Mouse (Mus musculus): ENCODE results near the gene Rhpn2. TPM values are rescaled to one million over a fixed set of nuclear protein-coding genes. Genes with fewer than 3 reads are reported as not detected.

Gene Rhpn2
- polyA plus RNA-seq, 1 experiment from 2014 or later, result 4.6 TPM

- H3K4me3 ChIP-seq (replicated peaks), result no peak overlapping the region
- no peaks in the 10 kb centered on the region for H3K36me3 ChIP-seq
- no peaks in the 10 kb centered on the region for H3K27me3 ChIP-seq (replicated peaks)
- H3K9me3 ChIP-seq (replicated peaks), result no peaks in the 10 kb centered on the region
- H3K4me2 ChIP-seq, result no peak overlapping the region
- no peaks in the 10 kb centered on the region for H3K4me1 ChIP-seq
- 93% methylated on average over 8 of the region's 8 CpGs for WGBS
- H3K9ac ChIP-seq (replicated peaks), result no peak overlapping the region
- ATAC-seq (ENCODE audit: low FRiP score), result no peak
- no peak overlapping the region for H3K27ac ChIP-seq (replicated peaks)
Measured at GRCm38 (mm10) chr7:35349886-35350684, 16.1 kb downstream of the Rhpn2 start.

GRCm38 (mm10) chr7:35351155-35351554 lies 17.2 kb downstream of the Rhpn2 start:
- Histone ChIP-seq H3K27ac (replicated peaks) (no peak overlapping the region), H3K4me1 (no peaks in the 10 kb centered on the region), H3K9ac (replicated peaks) (no peak overlapping the region), H3K4me3 (replicated peaks) (no peak overlapping the region), H3K36me3 (no peaks in the 10 kb centered on the region), H3K27me3 (replicated peaks) (no peaks in the 10 kb centered on the region), H3K9me3 (replicated peaks) (no peaks in the 10 kb centered on the region), H3K4me2 (no peak overlapping the region)
- no peak for ATAC-seq (ENCODE audit: low FRiP score)
- 95% methylated on average over 3 of the region's 3 CpGs for WGBS

DNA sequence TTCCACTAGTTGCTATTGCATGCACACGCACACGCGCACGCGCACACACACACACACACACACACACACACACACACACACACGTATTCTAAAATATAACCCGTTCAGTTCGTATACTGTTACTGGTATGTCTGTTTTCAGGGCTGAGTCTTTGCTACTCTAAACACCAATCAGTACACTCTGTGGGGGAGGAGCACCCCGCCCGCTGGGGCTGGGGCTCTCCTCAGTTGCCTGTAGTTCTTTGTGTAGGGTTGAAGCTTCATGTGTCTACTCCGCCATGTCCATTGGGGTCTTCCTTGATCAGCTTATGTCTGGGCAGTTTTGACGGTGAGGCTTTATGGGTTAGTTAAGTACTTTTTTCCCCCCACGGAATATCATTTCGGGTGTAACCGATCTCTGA lies 19.3 kb downstream of the Rhpn2 start:
- Histone ChIP-seq H3K9ac (replicated peaks) (no peak overlapping the region), H3K4me3 (replicated peaks) (no peak overlapping the region), H3K9me3 (replicated peaks) (no peaks in the 10 kb centered on the region), H3K36me3 (no peaks in the 10 kb centered on the region), H3K4me2 (no peak overlapping the region), H3K27me3 (replicated peaks) (no peaks in the 10 kb centered on the region), H3K4me1 (no peaks in the 10 kb centered on the region), H3K27ac (replicated peaks) (no peak overlapping the region)
- WGBS, result 94% methylated on average over 15 of the region's 15 CpGs
- no peak for ATAC-seq (ENCODE audit: low FRiP score)

- Histone ChIP-seq H3K4me2 (no peak overlapping the region), H3K9ac (replicated peaks) (no peak overlapping the region), H3K36me3 (no peaks in the 10 kb centered on the region), H3K9me3 (replicated peaks) (no peaks in the 10 kb centered on the region), H3K27ac (replicated peaks) (no peak overlapping the region), H3K4me3 (replicated peaks) (no peak overlapping the region), H3K27me3 (replicated peaks) (no peaks in the 10 kb centered on the region), H3K4me1 (no peaks in the 10 kb centered on the region)
- WGBS, result 87% methylated on average over 5 of the region's 5 CpGs
- no peak for ATAC-seq (ENCODE audit: low FRiP score)
Measured at GRCm38 (mm10) chr7:35355303-35355872, 21.4 kb downstream of the Rhpn2 start.

DNA sequence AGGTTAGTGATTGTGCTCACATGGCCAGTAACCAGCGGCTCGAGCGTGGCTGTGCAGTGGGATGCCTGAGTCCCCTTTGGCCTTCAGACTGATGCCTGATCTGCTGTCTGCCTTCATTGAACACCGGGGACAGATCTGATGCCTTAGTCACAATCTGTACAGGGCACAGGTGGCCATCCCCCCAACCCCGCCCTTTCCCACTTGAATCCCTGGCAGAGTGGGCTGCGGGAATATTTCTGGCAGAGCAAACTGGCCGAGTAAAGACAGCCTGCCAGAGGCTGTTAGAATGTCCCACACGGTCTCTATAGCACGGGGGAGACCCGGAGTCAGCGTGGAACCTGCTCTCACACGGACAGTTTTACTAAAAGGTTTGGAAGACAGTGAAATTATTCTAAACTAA lies 23.7 kb downstream of the Rhpn2 start:
- no peaks in the 10 kb centered on the region for H3K27me3 ChIP-seq (replicated peaks)
- no peak overlapping the region for H3K9ac ChIP-seq (replicated peaks)
- ATAC-seq (ENCODE audit: low FRiP score), result no peak
- H3K4me2 ChIP-seq, result no peak overlapping the region
- H3K36me3 ChIP-seq, result no peaks in the 10 kb centered on the region
- H3K27ac ChIP-seq (replicated peaks), result no peak overlapping the region
- WGBS, result 86% methylated on average over 12 of the region's 12 CpGs
- no peaks in the 10 kb centered on the region for H3K9me3 ChIP-seq (replicated peaks)
- no peaks in the 10 kb centered on the region for H3K4me1 ChIP-seq
- no peak overlapping the region for H3K4me3 ChIP-seq (replicated peaks)

- 81% methylated on average over 5 of the region's 5 CpGs for WGBS
- no peak overlapping the region for H3K4me3 ChIP-seq (replicated peaks)
Measured at GRCm38 (mm10) chr7:35362253-35362652, 28.3 kb downstream of the Rhpn2 start.

GRCm38 (mm10) chr7:35362868-35363267 lies 28.9 kb downstream of the Rhpn2 start:
- Histone ChIP-seq H3K4me3 (replicated peaks) (no peak overlapping the region), H3K9me3 (replicated peaks) (no peaks in the 10 kb centered on the region), H3K4me1 (no peaks in the 10 kb centered on the region), H3K4me2 (no peak overlapping the region), H3K9ac (replicated peaks) (no peak overlapping the region), H3K27ac (replicated peaks) (no peak overlapping the region), H3K27me3 (replicated peaks) (no peaks in the 10 kb centered on the region), H3K36me3 (no peaks in the 10 kb centered on the region)
- 86% methylated on average over 5 of the region's 5 CpGs for WGBS
- ATAC-seq (ENCODE audit: low FRiP score), result no peak

More at GRCm38 (mm10) chr7:35362253-35362652, 28.3 kb downstream of the Rhpn2 start:
- Histone ChIP-seq H3K9me3 (replicated peaks) (no peaks in the 10 kb centered on the region), H3K27ac (replicated peaks) (no peak overlapping the region), H3K36me3 (no peaks in the 10 kb centered on the region), H3K27me3 (replicated peaks) (no peaks in the 10 kb centered on the region), H3K4me2 (no peak overlapping the region), H3K9ac (replicated peaks) (no peak overlapping the region), H3K4me1 (no peaks in the 10 kb centered on the region)
- ATAC-seq (ENCODE audit: low FRiP score), result no peak

- 77% methylated on average over 12 of the region's 12 CpGs for WGBS
Measured at GRCm38 (mm10) chr7:35365161-35365910, 31.4 kb downstream of the Rhpn2 start.

DNA sequence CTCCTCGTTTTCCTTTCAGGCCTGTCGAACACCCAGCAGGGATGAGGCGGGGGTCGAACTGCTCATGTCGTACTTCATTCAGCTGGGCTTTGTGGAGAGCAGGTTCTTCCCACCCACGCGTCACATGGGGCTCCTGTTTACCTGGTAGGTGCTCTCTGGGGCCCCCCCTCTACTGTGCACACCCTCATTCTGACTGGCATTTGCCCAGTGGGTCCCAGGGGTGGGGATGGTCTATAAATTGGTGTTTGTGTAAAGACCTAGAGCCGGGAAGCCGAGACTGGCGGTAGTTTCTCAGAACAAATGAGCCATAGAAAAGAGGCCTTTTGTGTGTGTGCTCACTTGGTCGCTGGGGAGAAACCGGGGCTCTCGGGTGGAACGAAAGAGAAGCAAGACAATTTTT lies 37.1 kb downstream of the Rhpn2 start:
- 9% methylated on average over 14 of the region's 14 CpGs for whole genome bisulfite sequencing
- 0 out of 2 replicates have a peak, but pooled peaks have one; percentile 11 for ATAC-seq (ENCODE audit: low FRiP score)
- no peaks in the 10 kb centered on the region for H3K36me3 ChIP-seq
- 0 out of 2 replicates have a peak overlapping the region, but pooled peaks have one; percentile 6 for H3K4me2 ChIP-seq
- H3K4me1 ChIP-seq, result peaks cover 6% of the 10 kb centered on the region
- no peak overlapping the region for H3K9ac ChIP-seq (replicated peaks)
- H3K27ac ChIP-seq (replicated peaks), result peak overlapping the region; percentile 34
- H3K27me3 ChIP-seq (replicated peaks), result no peaks in the 10 kb centered on the region
- no peak overlapping the region for H3K4me3 ChIP-seq (replicated peaks)
- no peaks in the 10 kb centered on the region for H3K9me3 ChIP-seq (replicated peaks)

More at GRCm38 (mm10) chr7:35365161-35365910, 31.4 kb downstream of the Rhpn2 start:
- Histone ChIP-seq H3K27me3 (replicated peaks) (no peaks in the 10 kb centered on the region), H3K4me1 (no peaks in the 10 kb centered on the region), H3K9me3 (replicated peaks) (no peaks in the 10 kb centered on the region), H3K4me3 (replicated peaks) (no peak overlapping the region), H3K36me3 (no peaks in the 10 kb centered on the region), H3K9ac (replicated peaks) (no peak overlapping the region), H3K4me2 (no peak overlapping the region), H3K27ac (replicated peaks) (no peak overlapping the region)
- no peak for ATAC-seq (ENCODE audit: low FRiP score)

DNA sequence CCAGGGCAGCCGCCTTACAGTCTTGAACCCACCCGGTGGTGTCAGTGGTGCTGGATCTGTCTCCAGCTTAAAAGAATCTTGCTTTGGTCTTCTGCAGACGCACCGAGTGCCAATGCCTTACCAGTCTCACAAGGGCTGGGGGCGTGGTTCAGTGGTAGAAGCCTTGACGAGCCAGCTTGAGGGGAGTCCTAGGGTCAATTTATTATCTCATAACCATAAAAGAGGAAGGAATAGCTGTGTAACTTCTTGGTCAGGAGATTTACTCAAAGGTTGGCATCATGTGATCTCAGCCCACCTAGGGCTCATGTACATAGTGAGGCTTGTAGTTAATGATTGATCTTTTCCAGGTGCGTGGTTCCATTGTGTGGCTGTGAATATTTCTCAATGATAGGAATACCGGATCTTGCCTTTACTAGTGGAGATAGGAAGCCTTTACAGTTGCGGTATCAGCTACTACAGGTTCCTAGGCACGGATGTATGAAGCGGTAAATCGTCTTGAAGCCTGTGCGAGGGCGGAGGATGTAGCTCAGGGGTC lies 38.6 kb downstream of the Rhpn2 start:
- no peak for ATAC-seq (ENCODE audit: low FRiP score)

GRCm38 (mm10) chr7:35373146-35373989 lies 39.4 kb downstream of the Rhpn2 start:
- Histone ChIP-seq H3K4me1 (peaks cover 6% of the 10 kb centered on the region), H3K4me3 (replicated peaks) (no peak overlapping the region), H3K9me3 (replicated peaks) (no peaks in the 10 kb centered on the region), H3K27me3 (replicated peaks) (no peaks in the 10 kb centered on the region), H3K4me2 (no peak overlapping the region), H3K36me3 (no peaks in the 10 kb centered on the region), H3K27ac (replicated peaks) (no peak overlapping the region), H3K9ac (replicated peaks) (no peak overlapping the region)
- no peak for ATAC-seq (ENCODE audit: low FRiP score)
- whole genome bisulfite sequencing, result 72% methylated on average over 16 of the region's 16 CpGs

More for the DNA sequence above, 38.6 kb downstream of the Rhpn2 start:
- Histone ChIP-seq H3K36me3 (no peaks in the 10 kb centered on the region), H3K9ac (replicated peaks) (no peak overlapping the region), H3K27me3 (replicated peaks) (no peaks in the 10 kb centered on the region), H3K4me1 (peaks cover 6% of the 10 kb centered on the region), H3K4me3 (replicated peaks) (no peak overlapping the region), H3K9me3 (replicated peaks) (no peaks in the 10 kb centered on the region), H3K4me2 (no peak overlapping the region), H3K27ac (replicated peaks) (no peak overlapping the region)
- WGBS, result 87% methylated on average over 14 of the region's 14 CpGs

Measured in neural tube, embryonic 15.5 days (tissue).